Mouse (Mus musculus) NIH3T3 (cell line): ENCODE data around the gene Slc15a1.

Experiments used
- DNase-seq: peaks from one replicate; pipeline ENCODE4 v3.0.0-alpha.2; 2012; ENCODE audit warnings: low read depth

The Slc15a1 gene

GRCm38 (mm10) chr14:121492328-121492727 lies 12.7 kb downstream of the Slc15a1 start:
- no peak for DNase-seq

GRCm38 (mm10) chr14:121485722-121486121 lies 19.3 kb downstream of the Slc15a1 start:
- DNase-seq = no peak

GRCm38 (mm10) chr14:121484436-121484835 lies 20.6 kb downstream of the Slc15a1 start:
- no peak for DNase-seq

- DNase-seq = no peak
Measured at GRCm38 (mm10) chr14:121482181-121482580, 22.9 kb downstream of the Slc15a1 start.

GRCm38 (mm10) chr14:121481591-121481990 lies 23.5 kb downstream of the Slc15a1 start:
- no peak for DNase-seq

- DNase-seq = no peak
Measured at GRCm38 (mm10) chr14:121479096-121479495, 26.0 kb downstream of the Slc15a1 start.

- no peak for DNase-seq
Measured at GRCm38 (mm10) chr14:121477925-121478693, 26.9 kb downstream of the Slc15a1 start.

- DNase-seq = no peak
Measured at GRCm38 (mm10) chr14:121473869-121474268, 31.2 kb downstream of the Slc15a1 start.

- DNase-seq = no peak
Measured at GRCm38 (mm10) chr14:121471545-121472121, 33.4 kb downstream of the Slc15a1 start.

GRCm38 (mm10) chr14:121469601-121470000 lies 35.5 kb downstream of the Slc15a1 start:
- DNase-seq = no peak

- no peak for DNase-seq
Measured at GRCm38 (mm10) chr14:121467646-121468045, 37.4 kb downstream of the Slc15a1 start.

- DNase-seq = peak; percentile 18
Measured at GRCm38 (mm10) chr14:121466501-121466900, 38.6 kb downstream of the Slc15a1 start.

- DNase-seq = no peak
Measured at GRCm38 (mm10) chr14:121464318-121464717, 40.7 kb downstream of the Slc15a1 start.

- no peak for DNase-seq
Measured at GRCm38 (mm10) chr14:121462756-121463155, 42.3 kb downstream of the Slc15a1 start.

GRCm38 (mm10) chr14:121460966-121461365 lies 44.1 kb downstream of the Slc15a1 start:
- DNase-seq = no peak

- DNase-seq = no peak
Measured at GRCm38 (mm10) chr14:121458521-121458920, 46.5 kb downstream of the Slc15a1 start.

GRCm38 (mm10) chr14:121457536-121457935 lies 47.5 kb downstream of the Slc15a1 start:
- DNase-seq = no peak

GRCm38 (mm10) chr14:121456416-121457285 lies 48.4 kb downstream of the Slc15a1 start:
- no peak for DNase-seq

- no peak for DNase-seq
Measured at GRCm38 (mm10) chr14:121455976-121456375, 49.1 kb downstream of the Slc15a1 start.

- peak; percentile 84 for DNase-seq
Measured at GRCm38 (mm10) chr14:121455527-121455926, 49.5 kb downstream of the Slc15a1 start.

GRCm38 (mm10) chr14:121453130-121453529 lies 51.9 kb downstream of the Slc15a1 start:
- DNase-seq = no peak

GRCm38 (mm10) chr14:121452227-121452626 lies 52.8 kb downstream of the Slc15a1 start:
- DNase-seq = no peak
